Mouse (Mus musculus) heart, postnatal 0 days (tissue): ENCODE results near the gene Arrb1. TPM values are rescaled to one million over a fixed set of nuclear protein-coding genes. Genes with fewer than 3 reads are reported as not detected.

ENCODE experiments used
- ATAC-seq: fragments of 200-750 bp; cut with Nextera tagmentation; 2 replicates; pipeline ENCODE4 v1.8.0; 2017; ENCODE audit warnings: low read depth, moderate number of reproducible peaks, moderate library complexity; ENCODE audit not compliant: insufficient read depth
- DNase-seq: peaks from one replicate; pipeline ENCODE4 v3.0.0-alpha.2; 2016; ENCODE audit warnings: low spot score
- H3K27ac ChIP-seq: fragments of 300-500 bp; sonication (generic); 2 replicates; pipeline ENCODE4 v1.5.1; 2014; ENCODE audit warnings: low read depth, mild to moderate bottlenecking
- H3K27me3 ChIP-seq: fragments of 300-500 bp; sonication (generic); 2 replicates; pipeline ENCODE4 v1.6.1; 2014; ENCODE audit warnings: low read length, mixed read lengths; ENCODE audit not compliant: control insufficient read depth, insufficient read depth
- H3K36me3 ChIP-seq: fragments of 300-500 bp; sonication (generic); replicated peaks from 2 replicates; pipeline ENCODE4 v1.6.1; 2014; ENCODE audit warnings: low read length, mixed read lengths; ENCODE audit not compliant: control insufficient read depth, insufficient read depth
- H3K4me1 ChIP-seq: fragments of 300-500 bp; sonication (generic); 2 replicates; pipeline ENCODE4 v1.6.1; 2014; ENCODE audit warnings: antibody characterized with exemption; ENCODE audit not compliant: control insufficient read depth, insufficient read depth
- H3K4me2 ChIP-seq: fragments of 300-500 bp; sonication (generic); 2 replicates; pipeline ENCODE4 v1.6.1; 2014; ENCODE audit warnings: low read depth, mild to moderate bottlenecking, low read length, moderate library complexity
- H3K4me3 ChIP-seq: fragments of 300-500 bp; sonication (generic); 2 replicates; pipeline ENCODE4 v1.5.1; 2014; ENCODE audit warnings: low read depth, low read length
- H3K9ac ChIP-seq: fragments of 300-500 bp; sonication (generic); replicated peaks from 2 replicates; pipeline ENCODE4 v1.6.1; 2014; ENCODE audit warnings: low read depth, low read length, mixed read lengths
- H3K9me3 ChIP-seq: fragments of 300-500 bp; sonication (generic); replicated peaks from 2 replicates; pipeline ENCODE4 v1.6.1; 2016; ENCODE audit warnings: low read length; ENCODE audit not compliant: control insufficient read depth
- CTCF ChIP-seq: IDR thresholded peaks from 2 replicates; pipeline ENCODE4 v1.5.1; 2016; ENCODE audit warnings: antibody characterized with exemption, control low read depth, low read depth
- EP300 ChIP-seq: IDR thresholded peaks from 2 replicates; pipeline ENCODE4 v1.6.1; 2016; ENCODE audit warnings: antibody characterized with exemption, low read depth
- WGBS: fragments of 180-500 bp; shearing (Covaris S2); extraction: QIAGEN DNeasy Blood & Tissue Kit; methylation state at CpG from one replicate; pipeline ENCODE4 v1.1.7; 2014; 5-methylcytosine and 5-hydroxymethylcytosine counted together
- microRNA counts: library from miRNA; unstranded; fragments of <30 nt; microRNA quantifications from one replicate; lab custom pipeline; 2015
- microRNA-seq: library from miRNA; unstranded; fragments of <30 nt; microRNA quantifications from one replicate; pipeline ENCODE4, GENCODE M21; 2016
- polyA plus RNA-seq: library from polyadenylated mRNA; unstranded; fragments of >200 nt; fragmentation: Nextera tagmentation; extraction: Ambion mirVana; gene quantifications from 2 replicates; pipeline ENCODE4 v1.2.1, GENCODE M21; 2015
- total RNA-seq: library from RNA; depleted of rRNA; stranded (reverse); fragments of >200 nt; gene quantifications from 2 replicates; pipeline ENCODE4 v1.2.3, GENCODE M21; 2014; ENCODE audit warnings: low replicate concordance; rRNA removed

Gene Arrb1
- total and polyA plus RNA-seq, 2 experiments from 2014 or later: 3.3 to 23.8 TPM

- no peak for ATAC-seq
- WGBS: 9% methylated on average over 3 of the region's 3 CpGs
- no peak for DNase-seq
- H3K9ac ChIP-seq: no peak overlapping the region
- no peak overlapping the region for H3K4me2 ChIP-seq
- no peaks in the 10 kb centered on the region for H3K4me1 ChIP-seq
- H3K27me3 ChIP-seq: 0 out of 2 replicates have a peak, but pooled peaks cover 11% of the 10 kb centered on the region
- H3K4me3 ChIP-seq: no peak overlapping the region
- H3K27ac ChIP-seq: no peak overlapping the region
- H3K36me3 ChIP-seq: no peaks in the 10 kb centered on the region
- H3K9me3 ChIP-seq: no peaks in the 10 kb centered on the region
- TF ChIP-seq EP300: no peak
- TF ChIP-seq CTCF: no peak
Observed at GRCm38 (mm10) chr7:99642078-99642477, 106.8 kb downstream of the Arrb1 start.

- WGBS: 73% methylated on average over 7 of the region's 7 CpGs
- no peak for ATAC-seq
Observed at GRCm38 (mm10) chr7:99644701-99645100, 109.4 kb downstream of the Arrb1 start.

DNA sequence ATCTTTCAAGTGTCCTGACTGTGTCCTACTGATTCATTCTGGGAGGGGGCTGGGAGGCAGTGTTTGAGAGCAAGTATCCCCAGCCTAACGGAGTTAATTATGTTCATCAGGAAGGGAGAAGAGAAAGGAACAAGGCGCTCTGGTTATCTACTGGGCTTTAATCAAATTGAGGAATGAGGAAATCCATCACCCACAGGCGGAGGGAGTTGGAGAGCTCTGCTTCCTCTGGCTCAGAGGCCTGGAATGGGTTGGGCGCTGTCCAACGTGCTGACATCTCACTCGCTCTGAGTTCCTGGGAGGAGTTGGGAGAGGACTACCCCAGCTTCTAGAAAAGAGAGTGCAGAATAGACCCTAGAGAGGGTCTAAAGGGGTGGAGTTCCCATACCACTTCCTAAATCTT lies 113.4 kb downstream of the Arrb1 start:
- Histone ChIP-seq H3K4me2 (no peak overlapping the region), H3K4me1 (no peaks in the 10 kb centered on the region), H3K27ac (no peak overlapping the region), H3K4me3 (no peak overlapping the region), H3K9ac (no peak overlapping the region), H3K36me3 (no peaks in the 10 kb centered on the region), H3K9me3 (no peaks in the 10 kb centered on the region), H3K27me3 (peaks cover 3% of the 10 kb centered on the region; the same call in 1 of the 2 replicates)
- WGBS: under 1% methylated on average over 6 of the region's 6 CpGs
- ATAC-seq: peak; percentile 39; the same call in 1 of the 2 replicates
- TF ChIP-seq CTCF: peak; percentile 17; the same call in 1 of the 2 replicates
- TF ChIP-seq EP300: no peak
- DNase-seq: peak; percentile 55

More at GRCm38 (mm10) chr7:99644701-99645100, 109.4 kb downstream of the Arrb1 start:
- H3K4me2 ChIP-seq: no peak overlapping the region
- H3K4me3 ChIP-seq: no peak overlapping the region
- H3K27me3 ChIP-seq: peaks cover 11% of the 10 kb centered on the region; the same call in 1 of the 2 replicates
- H3K36me3 ChIP-seq: no peaks in the 10 kb centered on the region
- DNase-seq: no peak
- no peak for TF ChIP-seq EP300
- no peak for TF ChIP-seq CTCF
- H3K9me3 ChIP-seq: no peaks in the 10 kb centered on the region
- H3K4me1 ChIP-seq: no peaks in the 10 kb centered on the region
- H3K9ac ChIP-seq: no peak overlapping the region
- H3K27ac ChIP-seq: no peak overlapping the region

GRCm38 (mm10) chr7:99649585-99649984 lies 114.3 kb downstream of the Arrb1 start:
- Histone ChIP-seq H3K9me3 (no peaks in the 10 kb centered on the region), H3K4me1 (no peaks in the 10 kb centered on the region), H3K4me3 (no peak overlapping the region), H3K27ac (no peak overlapping the region), H3K4me2 (no peak overlapping the region), H3K9ac (no peak overlapping the region), H3K36me3 (no peaks in the 10 kb centered on the region), H3K27me3 (peaks cover 10% of the 10 kb centered on the region)
- TF ChIP-seq CTCF (no peak), EP300 (no peak)
- 63% methylated on average over 4 of the region's 4 CpGs for WGBS
- DNase-seq: no peak
- ATAC-seq: no peak

- 52% methylated on average over 11 of the region's 11 CpGs for WGBS
- H3K27me3 ChIP-seq: peaks cover 17% of the 10 kb centered on the region
- no peak for ATAC-seq
Observed at GRCm38 (mm10) chr7:99654244-99654643, 119.0 kb downstream of the Arrb1 start.

More at GRCm38 (mm10) chr7:99654244-99654643, 119.0 kb downstream of the Arrb1 start:
- Histone ChIP-seq H3K4me1 (no peaks in the 10 kb centered on the region), H3K27ac (no peak overlapping the region), H3K4me2 (no peak overlapping the region), H3K4me3 (no peak overlapping the region), H3K9me3 (no peaks in the 10 kb centered on the region), H3K36me3 (no peaks in the 10 kb centered on the region), H3K9ac (no peak overlapping the region)
- TF ChIP-seq CTCF (no peak), EP300 (no peak)
- DNase-seq: no peak

MicroRNAs within 50 kb of the gene (microRNA counts, 519-probe panel; counts per million panel counts)
- microRNA mmu-miR-326 (lab: Ali Mortazavi, UCI): 398 counts per million, percentile 4 among the panel's probes with 10 or more counts

Small RNA genes lying within 50 kb of the gene (microRNA-seq; reads per million reads assigned to microRNA genes)
- 34.4 reads per million, percentile 42 among the genes with 10 or more reads in this experiment for gene Mir326

Other genes with a start within 250 kb of the Arrb1 start
- gene Serpinh1, start 182.2 kb upstream of the Arrb1 start, total RNA-seq: 811 and 864 TPM in 2 replicates
- 522 and 571 TPM in 2 replicates for gene Serpinh1, start 182.2 kb upstream of the Arrb1 start, polyA plus RNA-seq
- gene Gdpd5, start 154.1 kb upstream of the Arrb1 start, total RNA-seq: 35.9 and 47.8 TPM in 2 replicates
- 24.4 and 28.9 TPM in 2 replicates for gene Gdpd5, start 154.1 kb upstream of the Arrb1 start, polyA plus RNA-seq
- 0.73 and 1.6 TPM in 2 replicates for gene Klhl35, start 69.5 kb upstream of the Arrb1 start, total RNA-seq
- 0.59 and 0.75 TPM in 2 replicates for gene Klhl35, start 69.5 kb upstream of the Arrb1 start, polyA plus RNA-seq
- 804 and 987 TPM in 2 replicates for gene Rps3, start 51.7 kb upstream of the Arrb1 start, total RNA-seq
- gene Rps3, start 51.7 kb upstream of the Arrb1 start, polyA plus RNA-seq: 439 and 463 TPM in 2 replicates
- 5.2 and 6.4 TPM in 2 replicates for gene Tpbgl, start 91.6 kb downstream of the Arrb1 start, total RNA-seq
- gene Tpbgl, start 91.6 kb downstream of the Arrb1 start, polyA plus RNA-seq: 0.98 and 1.2 TPM in 2 replicates
- gene Slco2b1, start 175.9 kb downstream of the Arrb1 start, total RNA-seq: 5.4 and 7.8 TPM in 2 replicates
- 2.1 and 2.4 TPM in 2 replicates for gene Slco2b1, start 175.9 kb downstream of the Arrb1 start, polyA plus RNA-seq
- not detected in 2 replicates for gene Olfr520, start 194.8 kb downstream of the Arrb1 start, total RNA-seq
- gene Olfr520, start 194.8 kb downstream of the Arrb1 start, polyA plus RNA-seq: not detected in 2 replicates
- gene Olfr521, start 228.0 kb downstream of the Arrb1 start, total RNA-seq: not detected in 2 replicates
- gene Olfr521, start 228.0 kb downstream of the Arrb1 start, polyA plus RNA-seq: not detected in 2 replicates